Mouse (Mus musculus) limb, embryonic 10.5 days (tissue): ENCODE results near the gene Pias1. TPM values are rescaled to one million over a fixed set of nuclear protein-coding genes. Genes with fewer than 3 reads are reported as not detected.
A peak's percentile ranks its signal among the peaks of the same experiment; 100 is the strongest.

Experiments used
- DNase-seq: peaks from one replicate; pipeline ENCODE4 v3.0.0-alpha.2; 2017; ENCODE audit warnings: low spot score
- H3K27ac ChIP-seq: fragments of 300-500 bp; sonication (generic); 2 replicates; pipeline ENCODE4 v1.5.1; 2016; ENCODE audit warnings: mild to moderate bottlenecking
- H3K27me3 ChIP-seq: fragments of 300-500 bp; sonication (generic); 2 replicates; pipeline ENCODE4 v1.6.1; 2016; ENCODE audit warnings: low read depth, mild to moderate bottlenecking; ENCODE audit not compliant: poor library complexity, severe bottlenecking
- H3K36me3 ChIP-seq: fragments of 300-500 bp; sonication (generic); 2 replicates; pipeline ENCODE4 v1.6.1; 2016; ENCODE audit warnings: mild to moderate bottlenecking, moderate library complexity
- H3K4me1 ChIP-seq: fragments of 300-500 bp; sonication (generic); 2 replicates; pipeline ENCODE4 v1.6.1; 2016
- H3K4me3 ChIP-seq: fragments of 300-500 bp; sonication (generic); 2 replicates; pipeline ENCODE4 v1.5.1; 2016; ENCODE audit warnings: mild to moderate bottlenecking, moderate library complexity
- H3K9me3 ChIP-seq: fragments of 300-500 bp; sonication (generic); replicated peaks from 2 replicates; pipeline ENCODE4 v1.6.1; 2016; ENCODE audit warnings: mild to moderate bottlenecking
- WGBS: fragments of 180-500 bp; shearing (Covaris S2); methylation state at CpG from one replicate; pipeline ENCODE4 v1.1.7; 2016; 5-methylcytosine and 5-hydroxymethylcytosine counted together
- polyA plus RNA-seq: library from polyadenylated mRNA; unstranded; fragments of >200 nt; fragmentation: Nextera tagmentation; extraction: Ambion mirVana; gene quantifications from 2 replicates; pipeline ENCODE4 v1.2.1, GENCODE M21; 2016

Gene Pias1
- 47.4 and 53.9 TPM in 2 replicates for polyA plus RNA-seq

- Histone ChIP-seq H3K4me1 (no peaks in the 10 kb centered on the region), H3K27ac (no peak within 1 kb of the TSS), H3K36me3 (no peaks in the 10 kb centered on the region), H3K4me3 (no peak within 1 kb of the TSS), H3K27me3 (no peaks in the 10 kb centered on the region), H3K9me3 (no peaks in the 10 kb centered on the region)
- WGBS: 87% methylated on average over 5 of the region's 5 CpGs
- no peak for DNase-seq
Measured at GRCm38 (mm10) chr9:62987824-62988223, at the start of gene Pias1. Gene Pias1, minus strand, starts transcription at chr9:62987924.

GRCm38 (mm10) chr9:63035431-63035830 is 47.7 kb upstream of the Pias1 start:
- Histone ChIP-seq H3K4me3 (no peak overlapping the region), H3K27me3 (no peaks in the 10 kb centered on the region), H3K27ac (no peak overlapping the region), H3K4me1 (no peaks in the 10 kb centered on the region), H3K9me3 (no peaks in the 10 kb centered on the region), H3K36me3 (no peaks in the 10 kb centered on the region)
- WGBS: 83% methylated on average over 2 of the region's 2 CpGs
- DNase-seq: no peak

GRCm38 (mm10) chr9:63031011-63031782 is 43.5 kb upstream of the Pias1 start:
- no peak overlapping the region for H3K4me3 ChIP-seq
- H3K9me3 ChIP-seq: no peaks in the 10 kb centered on the region
- H3K36me3 ChIP-seq: no peaks in the 10 kb centered on the region
- DNase-seq: no peak
- H3K4me1 ChIP-seq: no peaks in the 10 kb centered on the region
- no peak overlapping the region for H3K27ac ChIP-seq
- WGBS: 68% methylated on average over 13 of the region's 13 CpGs
- no peaks in the 10 kb centered on the region for H3K27me3 ChIP-seq

- Histone ChIP-seq H3K9me3 (no peaks in the 10 kb centered on the region), H3K36me3 (no peaks in the 10 kb centered on the region), H3K4me3 (no peak overlapping the region), H3K4me1 (no peaks in the 10 kb centered on the region), H3K27ac (no peak overlapping the region), H3K27me3 (no peaks in the 10 kb centered on the region)
- DNase-seq: no peak
- 91% methylated on average over 1 of the region's 1 CpGs for WGBS
Measured at GRCm38 (mm10) chr9:63022486-63022885, 34.8 kb upstream of the Pias1 start.

- Histone ChIP-seq H3K36me3 (no peaks in the 10 kb centered on the region), H3K4me1 (peaks cover 4% of the 10 kb centered on the region; the same call in 1 of the 2 replicates), H3K27me3 (no peaks in the 10 kb centered on the region), H3K9me3 (no peaks in the 10 kb centered on the region), H3K27ac (no peak overlapping the region), H3K4me3 (no peak overlapping the region)
- WGBS: 90% methylated on average over 4 of the region's 4 CpGs
- DNase-seq: no peak
Measured at GRCm38 (mm10) chr9:63007371-63007770, 19.6 kb upstream of the Pias1 start.

GRCm38 (mm10) chr9:63006081-63006820 is 18.5 kb upstream of the Pias1 start:
- 80% methylated on average over 6 of the region's 6 CpGs for WGBS

GRCm38 (mm10) chr9:62998561-62998960 is 10.8 kb upstream of the Pias1 start:
- H3K4me1 ChIP-seq: 0 out of 2 replicates have a peak, but pooled peaks cover 2% of the 10 kb centered on the region
- H3K4me3 ChIP-seq: no peak overlapping the region
- no peak for DNase-seq
- H3K36me3 ChIP-seq: no peaks in the 10 kb centered on the region
- H3K27me3 ChIP-seq: no peaks in the 10 kb centered on the region
- H3K9me3 ChIP-seq: no peaks in the 10 kb centered on the region
- 48% methylated on average over 3 of the region's 3 CpGs for WGBS
- no peak overlapping the region for H3K27ac ChIP-seq

More at GRCm38 (mm10) chr9:63006081-63006820, 18.5 kb upstream of the Pias1 start:
- Histone ChIP-seq H3K36me3 (no peaks in the 10 kb centered on the region), H3K27me3 (no peaks in the 10 kb centered on the region), H3K4me1 (peaks cover 4% of the 10 kb centered on the region; the same call in 1 of the 2 replicates), H3K4me3 (no peak overlapping the region), H3K27ac (no peak overlapping the region), H3K9me3 (no peaks in the 10 kb centered on the region)
- DNase-seq: no peak

GRCm38 (mm10) chr9:62997626-62998025 is 9.9 kb upstream of the Pias1 start:
- H3K4me3 ChIP-seq: no peak overlapping the region
- 85% methylated on average over 3 of the region's 3 CpGs for WGBS
- no peak for DNase-seq
- H3K27ac ChIP-seq: no peak overlapping the region
- no peaks in the 10 kb centered on the region for H3K36me3 ChIP-seq
- 0 out of 2 replicates have a peak, but pooled peaks cover 2% of the 10 kb centered on the region for H3K4me1 ChIP-seq
- H3K27me3 ChIP-seq: no peaks in the 10 kb centered on the region
- H3K9me3 ChIP-seq: no peaks in the 10 kb centered on the region

GRCm38 (mm10) chr9:62995186-62995585 is 7.5 kb upstream of the Pias1 start:
- H3K27me3 ChIP-seq: no peaks in the 10 kb centered on the region
- H3K9me3 ChIP-seq: no peaks in the 10 kb centered on the region
- H3K36me3 ChIP-seq: no peaks in the 10 kb centered on the region
- WGBS: 19% methylated on average over 2 of the region's 2 CpGs
- DNase-seq: no peak
- 0 out of 2 replicates have a peak, but pooled peaks cover 2% of the 10 kb centered on the region for H3K4me1 ChIP-seq
- H3K27ac ChIP-seq: no peak overlapping the region
- no peak overlapping the region for H3K4me3 ChIP-seq

GRCm38 (mm10) chr9:62990134-62990533 is 2.4 kb upstream of the Pias1 start:
- Histone ChIP-seq H3K9me3 (no peaks in the 10 kb centered on the region), H3K27me3 (no peaks in the 10 kb centered on the region), H3K4me1 (no peaks in the 10 kb centered on the region), H3K27ac (no peak overlapping the region), H3K36me3 (no peaks in the 10 kb centered on the region), H3K4me3 (no peak overlapping the region)
- DNase-seq: no peak
- 96% methylated on average over 3 of the region's 3 CpGs for WGBS

- Histone ChIP-seq H3K4me3 (peak overlapping the region; percentile 96), H3K27ac (peak overlapping the region; percentile 94), H3K9me3 (no peaks in the 10 kb centered on the region), H3K27me3 (peaks cover 5% of the 10 kb centered on the region; the same call in 1 of the 2 replicates), H3K36me3 (no peaks in the 10 kb centered on the region), H3K4me1 (peaks cover 10% of the 10 kb centered on the region)
- under 1% methylated on average over 38 of the region's 38 CpGs for WGBS
- DNase-seq: peak; percentile 99
Measured at GRCm38 (mm10) chr9:62980777-62981202, 6.9 kb downstream of the Pias1 start.

GRCm38 (mm10) chr9:62980162-62980776 is 7.5 kb downstream of the Pias1 start:
- WGBS: 1% methylated on average over 49 of the region's 63 CpGs
- Histone ChIP-seq H3K36me3 (no peaks in the 10 kb centered on the region), H3K4me3 (peak overlapping the region; percentile 96), H3K4me1 (peaks cover 10% of the 10 kb centered on the region), H3K27me3 (peaks cover 5% of the 10 kb centered on the region; the same call in 1 of the 2 replicates), H3K9me3 (no peaks in the 10 kb centered on the region), H3K27ac (peak overlapping the region; percentile 94)
- peak; percentile 75 for DNase-seq
